Mouse (Mus musculus): ENCODE results near the gene Igfbp6.

DNA sequence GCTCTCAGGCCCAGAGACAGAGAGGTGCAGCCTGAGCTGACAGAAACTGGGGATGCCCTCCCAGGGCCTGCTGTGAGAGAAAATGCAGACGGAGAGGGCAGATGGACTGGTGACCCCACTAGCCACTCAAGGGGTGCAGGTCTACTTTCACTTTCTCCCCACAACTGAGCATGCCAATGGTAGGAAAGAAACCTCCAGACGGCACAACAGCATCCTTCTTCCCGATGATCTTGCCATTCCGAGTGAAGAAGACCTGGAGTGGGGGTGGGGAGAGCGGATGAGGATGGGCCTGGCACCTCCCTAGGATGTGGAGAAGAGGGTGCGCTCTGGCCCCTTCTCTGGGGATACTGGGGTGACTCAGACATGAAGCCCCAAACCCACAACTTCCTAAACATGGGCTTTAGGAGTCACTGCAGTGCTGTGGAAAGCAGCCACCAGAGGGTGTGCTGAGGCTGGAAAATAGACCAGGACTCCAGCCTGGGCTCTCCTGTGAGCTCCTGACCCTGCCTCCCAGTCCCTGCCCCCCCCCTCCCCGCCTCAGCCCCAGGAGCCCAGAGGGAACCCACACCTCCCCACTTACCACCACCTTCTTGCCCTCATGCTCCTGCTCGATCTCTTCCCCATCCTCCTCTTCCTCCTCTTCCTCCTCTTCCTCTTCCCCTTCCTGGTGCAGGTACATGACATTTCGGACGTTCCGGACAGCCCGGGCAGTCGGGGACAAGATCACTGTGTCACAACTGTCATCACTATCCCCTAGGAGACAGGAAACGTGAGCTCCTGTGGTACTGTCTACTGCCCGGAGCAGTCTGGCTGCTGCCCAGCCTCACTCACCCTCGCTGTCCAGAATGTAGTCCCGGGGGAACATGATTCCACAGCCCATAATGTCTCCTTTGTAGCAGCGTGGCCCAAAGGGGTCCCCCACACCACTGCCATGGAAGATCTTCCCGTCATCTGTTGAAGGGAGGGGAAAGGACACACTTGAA, 26.4 kb upstream of the Igfbp6 start:
- TF ChIP-seq CTCF (IDR thresholded peaks at IDR 0.05; ENCODE audit: low read depth) (peak; percentile 41), EP300 (IDR thresholded peaks at IDR 0.05; ENCODE audit: low read depth) (no peak)

All from liver, embryonic 14.5 days (tissue).